Mouse (Mus musculus) kidney, postnatal 0 days (tissue): Measurements from ENCODE around the gene Gdi2. TPM values are rescaled to one million over a fixed set of nuclear protein-coding genes. Genes with fewer than 3 reads are reported as not detected.
A peak's percentile ranks its signal among the peaks of the same experiment; 100 is the strongest.
"Not testable (repeated sequence)": the region's sequence is repeated elsewhere in the genome, so short reads cannot be mapped to it uniquely, and the experiment has no call there.

ENCODE experiments used
- ATAC-seq: fragments of 200-750 bp; cut with Nextera tagmentation; replicated peaks from 2 replicates; pipeline ENCODE4 v1.8.0; 2017; ENCODE audit warnings: low read depth, moderate number of reproducible peaks, moderate TSS enrichment, moderate library complexity; ENCODE audit not compliant: low FRiP score
- DNase-seq: peaks from one replicate; pipeline ENCODE4 v3.0.0-alpha.2; 2016; ENCODE audit warnings: low spot score
- H3K27ac ChIP-seq: fragments of 300-500 bp; sonication (generic); 2 replicates; pipeline ENCODE4 v1.5.1; 2014; ENCODE audit warnings: mild to moderate bottlenecking
- H3K27me3 ChIP-seq: fragments of 300-500 bp; sonication (generic); 2 replicates; pipeline ENCODE4 v1.6.1; 2014; ENCODE audit warnings: low read length, mixed read lengths; ENCODE audit not compliant: insufficient read depth
- H3K36me3 ChIP-seq: fragments of 300-500 bp; sonication (generic); 2 replicates; pipeline ENCODE4 v1.6.1; 2014; ENCODE audit warnings: low read length, mixed read lengths; ENCODE audit not compliant: insufficient read depth
- H3K4me1 ChIP-seq: fragments of 300-500 bp; sonication (generic); replicated peaks from 2 replicates; pipeline ENCODE4 v1.6.1; 2014; ENCODE audit warnings: antibody characterized with exemption, low read length, mixed read lengths; ENCODE audit not compliant: insufficient read depth
- H3K4me2 ChIP-seq: fragments of 300-500 bp; sonication (generic); 2 replicates; pipeline ENCODE4 v1.6.1; 2014; ENCODE audit warnings: mild to moderate bottlenecking, low read length, moderate library complexity, mixed read lengths
- H3K4me3 ChIP-seq: fragments of 300-500 bp; sonication (generic); replicated peaks from 2 replicates; pipeline ENCODE4 v1.5.1; 2014; ENCODE audit warnings: low read depth, low read length
- H3K9ac ChIP-seq: fragments of 300-500 bp; sonication (generic); 2 replicates; pipeline ENCODE4 v1.6.1; 2014; ENCODE audit warnings: low read depth, low read length
- H3K9me3 ChIP-seq: fragments of 300-500 bp; sonication (generic); replicated peaks from 2 replicates; pipeline ENCODE4 v1.6.1; 2016; ENCODE audit warnings: low read length, inconsistent platforms, mixed read lengths
- CTCF ChIP-seq: IDR thresholded peaks from 2 replicates; pipeline ENCODE4 v1.5.1; 2016; ENCODE audit warnings: antibody characterized with exemption, low read depth, mild to moderate bottlenecking, moderate library complexity
- WGBS: fragments of 180-500 bp; shearing (Covaris S2); extraction: QIAGEN DNeasy Blood & Tissue Kit; methylation state at CpG from one replicate; pipeline ENCODE4 v1.1.7; 2014; 5-methylcytosine and 5-hydroxymethylcytosine counted together
- polyA plus RNA-seq: library from polyadenylated mRNA; unstranded; fragments of >200 nt; fragmentation: Nextera tagmentation; extraction: Ambion mirVana; gene quantifications from 2 replicates; pipeline ENCODE4 v1.2.1, GENCODE M21; 2015

The Gdi2 gene
- polyA plus RNA-seq, 1 experiment from 2014 or later: 398 TPM

DNA sequence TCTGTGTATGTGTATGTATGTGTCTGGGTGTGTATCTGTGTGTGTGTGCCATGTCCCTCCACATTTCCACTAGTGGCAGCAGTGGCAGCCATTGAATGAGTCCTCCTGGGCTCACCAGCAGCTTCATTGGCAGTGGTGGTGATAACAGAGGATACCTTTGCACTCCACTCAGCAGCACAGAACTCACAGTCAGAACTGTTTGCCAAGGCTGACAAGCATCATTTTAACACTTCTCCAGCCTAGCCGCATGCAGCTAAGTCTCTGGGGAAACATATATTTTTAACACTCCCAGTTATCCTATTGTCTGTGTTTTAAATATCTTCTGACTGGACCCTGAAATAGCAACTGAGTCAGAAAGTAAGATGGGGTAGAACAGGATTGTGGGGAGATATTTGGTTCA, 13.9 kb upstream of the Gdi2 start:
- no peak overlapping the region for H3K9ac ChIP-seq
- H3K36me3 ChIP-seq: no peaks in the 10 kb centered on the region
- DNase-seq (no peak), ATAC-seq (no peak)
- no peak overlapping the region for H3K4me3 ChIP-seq
- no peak for TF ChIP-seq CTCF
- no peak overlapping the region for H3K4me2 ChIP-seq
- no peaks in the 10 kb centered on the region for H3K9me3 ChIP-seq
- 78% methylated on average over 1 of the region's 1 CpGs for WGBS
- no peaks in the 10 kb centered on the region for H3K27me3 ChIP-seq
- H3K27ac ChIP-seq: no peak overlapping the region
- no peaks in the 10 kb centered on the region for H3K4me1 ChIP-seq

DNA sequence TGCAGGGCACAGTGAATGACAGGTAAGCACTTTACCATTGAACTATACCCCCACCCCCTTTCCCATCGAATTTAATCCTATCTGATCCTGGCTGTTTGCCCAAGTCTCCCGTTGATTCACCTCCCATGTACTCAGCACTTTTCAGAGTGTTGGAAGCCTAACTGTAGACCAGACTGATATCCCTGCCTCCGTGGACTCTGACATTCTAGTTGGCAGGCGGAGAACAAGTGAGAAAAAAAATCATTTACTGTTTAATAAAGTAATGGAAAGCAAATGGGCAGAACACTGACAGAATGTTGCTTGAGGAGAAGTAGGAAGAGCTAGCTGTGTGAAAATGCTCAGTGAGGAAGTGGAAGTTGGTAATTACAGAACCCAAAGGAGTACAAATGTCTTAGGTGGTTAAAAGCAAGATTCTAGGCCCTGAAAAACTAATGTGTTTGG, 12.2 kb upstream of the Gdi2 start:
- no peak overlapping the region for H3K4me3 ChIP-seq
- H3K9ac ChIP-seq: no peak overlapping the region
- ATAC-seq (peak; percentile 57; the same call in 1 of the 2 replicates), DNase-seq (no peak)
- no peaks in the 10 kb centered on the region for H3K27me3 ChIP-seq
- no peaks in the 10 kb centered on the region for H3K9me3 ChIP-seq
- no peaks in the 10 kb centered on the region for H3K36me3 ChIP-seq
- no peak for TF ChIP-seq CTCF
- no peak overlapping the region for H3K4me2 ChIP-seq
- 51% methylated on average over 4 of the region's 4 CpGs for WGBS
- no peak overlapping the region for H3K27ac ChIP-seq
- no peaks in the 10 kb centered on the region for H3K4me1 ChIP-seq

DNA sequence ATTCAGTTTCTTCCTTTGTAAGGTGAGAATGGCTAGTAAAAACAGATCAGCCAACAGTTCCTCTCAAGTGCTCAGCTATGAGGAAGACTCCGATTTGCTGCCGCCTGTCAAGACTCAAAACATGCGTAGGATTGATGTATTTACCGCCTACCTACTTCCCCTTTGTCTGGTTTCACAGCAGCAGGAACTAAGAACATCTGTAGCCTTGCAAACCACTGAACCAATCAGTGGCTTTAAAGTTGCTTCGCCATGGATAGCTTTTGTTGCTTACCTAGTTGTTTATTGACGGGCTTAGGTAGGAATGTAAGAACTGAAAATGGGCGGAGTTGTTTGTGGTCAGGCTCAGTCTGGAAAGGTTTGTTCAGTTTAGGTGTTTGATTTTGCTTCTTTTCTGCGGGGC, 11.5 kb upstream of the Gdi2 start:
- H3K4me2 ChIP-seq: no peak overlapping the region
- no peak overlapping the region for H3K27ac ChIP-seq
- H3K4me3 ChIP-seq: no peak overlapping the region
- no peaks in the 10 kb centered on the region for H3K9me3 ChIP-seq
- WGBS: 81% methylated on average over 8 of the region's 8 CpGs
- DNase-seq (no peak), ATAC-seq (no peak)
- H3K9ac ChIP-seq: no peak overlapping the region
- no peak for TF ChIP-seq CTCF
- H3K36me3 ChIP-seq: no peaks in the 10 kb centered on the region
- H3K27me3 ChIP-seq: no peaks in the 10 kb centered on the region
- no peaks in the 10 kb centered on the region for H3K4me1 ChIP-seq

- H3K36me3 ChIP-seq: no peaks in the 10 kb centered on the region
- WGBS: 63% methylated on average over 3 of the region's 3 CpGs
Measured at GRCm38 (mm10) chr13:3530451-3530850, 7.4 kb upstream of the Gdi2 start.

GRCm38 (mm10) chr13:3531176-3531575, 6.7 kb upstream of the Gdi2 start:
- WGBS: 79% methylated on average over 2 of the region's 2 CpGs
- H3K9me3 ChIP-seq, H3K4me1 ChIP-seq, DNase-seq, H3K36me3 ChIP-seq, ATAC-seq, H3K4me3 ChIP-seq, H3K27ac ChIP-seq, H3K9ac ChIP-seq, H3K27me3 ChIP-seq, H3K4me2 ChIP-seq: not testable (repeated sequence)

More at GRCm38 (mm10) chr13:3530451-3530850, 7.4 kb upstream of the Gdi2 start:
- ATAC-seq: no peak
- Histone ChIP-seq H3K9ac (no peak overlapping the region), H3K4me1 (no peaks in the 10 kb centered on the region), H3K9me3 (no peaks in the 10 kb centered on the region), H3K27me3 (no peaks in the 10 kb centered on the region), H3K4me3 (no peak overlapping the region), H3K4me2 (no peak overlapping the region), H3K27ac (no peak overlapping the region)
- TF ChIP-seq CTCF: no peak
- no peak for DNase-seq

- no peaks in the 10 kb centered on the region for H3K36me3 ChIP-seq
- H3K4me2 ChIP-seq: no peak overlapping the region
- DNase-seq: no peak
- H3K27ac ChIP-seq: no peak overlapping the region
- H3K9ac ChIP-seq: no peak overlapping the region
- H3K4me3 ChIP-seq: no peak overlapping the region
- H3K9me3 ChIP-seq: no peaks in the 10 kb centered on the region
- no peaks in the 10 kb centered on the region for H3K4me1 ChIP-seq
- no peaks in the 10 kb centered on the region for H3K27me3 ChIP-seq
- no peak; the same call in 1 of the 2 replicates for ATAC-seq
- TF ChIP-seq CTCF: no peak
- WGBS: 59% methylated on average over 10 of the region's 10 CpGs
Measured at GRCm38 (mm10) chr13:3531692-3532320, 6.1 kb upstream of the Gdi2 start.

- Histone ChIP-seq H3K4me2 (no peak overlapping the region), H3K27me3 (no peaks in the 10 kb centered on the region), H3K4me1 (no peaks in the 10 kb centered on the region), H3K27ac (no peak overlapping the region), H3K9ac (no peak overlapping the region), H3K4me3 (no peak overlapping the region), H3K36me3 (no peaks in the 10 kb centered on the region), H3K9me3 (no peaks in the 10 kb centered on the region)
- WGBS: 54% methylated on average over 4 of the region's 4 CpGs
- ATAC-seq: no peak
- TF ChIP-seq CTCF: no peak
- no peak for DNase-seq
Measured at GRCm38 (mm10) chr13:3532451-3532850, 5.4 kb upstream of the Gdi2 start.
